Mouse (Mus musculus): Measurements from ENCODE around the gene Il21r.

DNA sequence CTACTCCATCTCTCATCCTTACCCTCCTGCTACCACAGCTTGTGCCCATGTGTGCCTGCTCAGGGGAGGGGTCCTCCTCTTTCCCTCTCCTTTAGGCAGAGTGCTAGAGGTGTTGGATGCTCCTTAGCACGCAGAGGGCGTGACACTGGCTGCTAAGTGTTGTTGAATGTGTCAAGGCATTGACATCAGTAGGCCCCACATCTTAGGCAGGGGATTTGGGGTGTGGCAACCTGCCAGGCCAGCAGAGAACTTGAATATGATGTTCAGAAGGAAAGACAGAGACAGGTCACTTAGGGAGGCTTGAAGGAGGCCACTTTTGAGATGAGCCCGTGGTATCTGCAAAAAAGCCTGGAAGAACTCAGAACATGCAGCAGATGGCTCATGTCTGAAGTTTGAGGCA is 25.1 kb upstream of the Il21r start:
- TF ChIP-seq POLR2A (IDR thresholded peaks at IDR 0.05; ENCODE audit: borderline replicate concordance, control insufficient read depth, low read depth, low read length) (no peak), CTCF (IDR thresholded peaks at IDR 0.05; ENCODE audit: control insufficient read depth, insufficient read depth, low read length) (no peak)

Measured in bone marrow, adult 2 months (tissue).